Mouse (Mus musculus): ENCODE data around the gene Oxld1. TPM values are rescaled to one million over a fixed set of nuclear protein-coding genes. Genes with fewer than 3 reads are reported as not detected.
A peak's percentile ranks its signal among the peaks of the same experiment; 100 is the strongest.

Oxld1 gene
- total RNA-seq, 2 experiments from 2014 or later, result 6.8 to 7.7 TPM

DNA sequence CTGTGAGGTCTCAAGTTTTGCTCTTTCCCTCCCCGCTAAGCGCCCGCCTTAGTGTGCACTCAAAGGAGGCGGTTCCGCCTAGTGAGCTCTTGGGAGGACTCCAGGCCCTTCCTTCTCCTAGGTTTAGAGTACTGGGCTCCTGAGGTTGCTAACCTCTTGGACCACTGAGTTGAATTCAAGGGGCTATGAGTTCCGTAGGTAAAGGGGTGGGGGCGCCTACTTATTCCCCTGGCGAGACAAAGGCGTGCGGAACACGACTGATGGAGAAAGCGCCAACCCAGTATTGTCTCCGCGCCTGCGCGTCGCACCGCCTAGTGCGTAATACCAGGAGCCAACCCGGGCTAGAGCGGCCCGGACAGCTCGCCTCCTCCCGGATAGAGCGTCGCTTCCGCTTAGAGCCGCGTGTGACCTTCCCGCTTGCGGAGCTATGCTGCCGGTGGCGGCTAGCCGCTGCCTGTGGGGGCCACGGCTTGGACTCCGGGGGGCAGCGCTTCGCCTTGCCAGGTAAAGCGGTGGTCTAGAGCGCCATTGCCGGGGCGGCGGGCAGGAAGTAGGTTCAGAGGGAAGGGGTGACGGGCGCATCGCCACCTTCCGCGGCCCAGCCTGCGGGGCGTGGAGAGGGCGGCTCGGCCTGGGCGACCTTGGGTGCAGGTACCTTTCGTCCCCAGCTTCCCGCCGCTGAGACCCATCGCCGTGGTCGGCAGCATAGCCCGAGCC is 26.6 kb upstream of the Oxld1 start, which contains the start of gene Mrpl12:
Gene Mrpl12 (plus strand): TSS at position 349 of the 717 bp plus-strand sequence.
- peak; percentile 92 for ATAC-seq (ENCODE audit: poor library complexity, severe bottlenecking)

DNA sequence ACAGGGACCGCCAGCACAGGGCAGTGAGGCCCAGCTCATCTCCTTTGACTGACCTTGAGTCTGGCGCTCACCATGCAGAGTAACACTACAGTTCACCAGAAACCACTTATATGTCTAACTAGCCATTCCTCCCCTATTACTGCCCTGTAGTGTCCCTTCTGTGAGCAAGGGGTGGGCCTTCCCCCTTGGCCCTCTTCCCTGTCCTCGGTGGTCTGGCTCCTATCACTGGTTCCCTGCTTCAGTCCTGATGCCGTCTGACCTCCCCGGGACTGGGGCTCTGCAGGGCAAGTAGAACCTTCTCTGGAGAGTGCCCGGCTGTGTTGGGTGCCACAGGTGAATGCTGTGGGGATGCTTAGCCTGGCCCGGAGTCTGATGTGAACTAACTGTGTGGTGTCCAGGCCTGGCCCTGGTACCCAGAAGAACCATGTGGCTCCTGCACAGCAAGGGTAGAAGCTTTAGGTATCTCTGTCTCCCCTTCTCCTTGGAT is 25.6 kb upstream of the Oxld1 start:
- no peak for ATAC-seq (ENCODE audit: poor library complexity, severe bottlenecking)

DNA sequence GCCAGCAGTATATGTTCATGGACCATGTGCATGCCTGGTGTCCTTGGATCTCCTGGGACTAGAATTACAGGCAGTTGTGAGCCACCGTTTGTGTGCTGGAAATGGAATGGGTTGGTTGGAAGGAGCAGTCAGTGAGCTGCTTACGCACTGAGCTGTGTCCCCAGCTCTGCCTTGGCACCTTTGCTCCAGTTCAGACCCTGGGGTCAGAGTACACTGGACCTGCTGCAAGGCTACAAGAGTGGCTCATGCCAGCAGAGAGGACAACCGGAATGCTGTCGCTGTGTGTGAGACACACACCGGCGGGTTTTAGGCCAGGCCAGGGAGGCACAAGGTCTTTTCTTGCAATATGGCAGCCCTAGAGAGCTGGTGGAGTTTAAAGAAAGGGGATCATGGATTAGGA is 14.2 kb upstream of the Oxld1 start:
- no peak for ATAC-seq (ENCODE audit: poor library complexity, severe bottlenecking)

DNA sequence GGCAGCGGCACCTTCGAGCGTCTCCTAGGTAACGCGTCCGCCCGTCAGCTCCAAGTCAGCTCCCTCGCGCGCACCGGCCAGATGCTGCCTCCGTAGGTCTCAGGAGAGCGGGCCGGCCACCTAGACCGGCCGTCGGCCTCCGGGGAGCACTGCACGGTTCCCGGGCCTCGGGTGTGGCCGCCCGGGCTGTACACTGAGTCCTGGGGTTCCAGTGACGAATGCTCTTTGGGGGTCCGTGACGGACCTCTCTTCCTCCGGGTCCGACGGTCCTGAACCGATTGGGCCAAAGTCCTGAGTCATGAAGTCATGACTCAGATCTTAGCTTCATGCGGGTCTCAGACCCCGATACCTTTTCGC is 9.8 kb upstream of the Oxld1 start:
- no peak for ATAC-seq (ENCODE audit: poor library complexity, severe bottlenecking)

DNA sequence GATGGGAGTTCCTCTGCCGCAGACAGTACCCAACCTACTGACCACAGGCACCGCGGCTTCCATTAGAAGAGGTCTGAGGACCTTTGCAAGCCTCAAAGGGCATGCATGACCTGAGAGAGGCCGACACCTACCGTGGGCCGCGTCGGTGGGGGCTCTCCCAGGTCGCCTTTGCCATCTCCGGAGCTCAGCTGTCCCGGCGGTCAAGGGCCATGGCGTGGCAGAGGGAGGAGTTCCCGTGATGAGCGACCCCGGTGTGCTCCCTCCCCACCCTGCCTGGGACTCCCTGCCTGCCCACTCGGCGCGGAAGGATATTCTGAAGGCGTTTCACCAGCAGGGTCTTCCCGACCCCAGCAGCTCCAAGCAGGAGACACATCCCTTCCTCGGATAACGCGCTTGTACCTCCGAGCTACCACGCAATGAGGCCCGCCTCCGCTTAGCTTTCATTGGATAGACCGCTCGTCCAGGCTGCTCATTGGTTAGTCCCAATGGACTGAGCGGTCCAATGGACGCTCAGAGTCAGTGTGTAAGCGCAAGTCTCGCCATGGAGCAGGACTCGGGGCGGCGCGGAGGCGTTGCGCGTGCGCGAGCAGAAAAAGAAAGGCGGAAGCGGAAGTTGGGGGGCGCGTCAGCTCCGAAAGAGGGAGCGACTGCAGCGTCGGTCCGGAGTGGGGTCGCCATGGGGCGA is 9.3 kb upstream of the Oxld1 start, which contains the start of gene Arl16:
Gene Arl16 (minus strand): TSS at position 557 of the 685 bp plus-strand sequence.
- peak; percentile 98 for ATAC-seq (ENCODE audit: poor library complexity, severe bottlenecking)

DNA sequence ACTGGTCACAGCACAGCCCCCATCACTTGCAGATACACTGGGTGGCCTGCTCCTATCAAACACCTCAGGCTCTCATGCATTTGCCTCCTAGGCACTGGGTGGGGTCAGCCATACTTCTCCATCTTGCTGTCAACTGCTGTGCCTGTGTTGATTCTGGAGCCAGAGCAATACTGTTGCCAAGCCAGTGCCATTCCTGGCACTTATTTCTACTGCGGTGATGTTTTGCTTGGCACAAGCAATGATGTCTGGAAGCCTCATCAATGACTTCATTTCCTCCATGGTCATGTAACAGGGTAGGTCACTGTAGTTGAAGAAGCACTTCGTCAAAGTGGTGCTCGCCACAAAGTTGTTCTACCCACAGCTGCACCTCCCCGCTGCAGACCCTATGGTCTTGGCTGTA is 7.7 kb upstream of the Oxld1 start:
- no peak for ATAC-seq (ENCODE audit: poor library complexity, severe bottlenecking)

DNA sequence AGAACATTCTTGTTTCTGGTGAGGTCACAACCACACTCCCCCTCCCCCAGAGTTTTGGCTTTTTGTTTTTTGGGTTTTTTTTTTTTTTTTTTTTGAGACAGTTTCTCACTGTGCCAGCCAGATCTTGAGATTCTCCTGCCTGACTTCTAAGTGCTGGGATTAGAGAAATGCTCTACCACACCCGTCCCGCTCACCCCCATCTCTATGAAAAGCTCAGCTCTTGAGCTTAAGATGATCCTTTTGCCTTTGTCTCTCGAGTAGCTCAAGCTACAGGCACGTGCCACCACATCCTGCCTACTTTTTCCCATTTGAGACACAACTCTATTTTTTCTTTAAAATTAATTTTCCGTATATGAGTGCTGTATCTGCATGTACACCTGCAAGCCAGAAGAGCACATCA is 6.5 kb upstream of the Oxld1 start:
- no peak for ATAC-seq (ENCODE audit: poor library complexity, severe bottlenecking)

DNA sequence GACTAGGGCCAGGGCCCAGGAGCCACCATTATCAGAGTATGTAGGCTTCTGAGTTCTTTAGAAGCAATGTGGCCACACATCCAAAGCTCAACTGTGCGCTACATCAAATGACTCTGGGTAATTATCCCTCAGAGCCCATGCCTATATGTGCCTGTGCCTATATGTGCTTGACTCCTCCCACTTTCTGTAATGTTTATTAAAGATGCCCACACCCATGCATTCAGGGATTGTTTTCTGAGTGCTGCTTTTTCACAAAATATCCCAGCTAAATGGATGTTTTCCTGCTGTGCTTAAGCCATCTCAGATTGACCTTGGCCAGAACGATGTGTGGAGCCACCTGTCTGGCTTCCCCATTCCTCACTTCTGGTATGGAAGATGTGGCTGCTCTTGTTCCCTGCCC is 5.7 kb upstream of the Oxld1 start:
- ATAC-seq (ENCODE audit: poor library complexity, severe bottlenecking), result no peak

DNA sequence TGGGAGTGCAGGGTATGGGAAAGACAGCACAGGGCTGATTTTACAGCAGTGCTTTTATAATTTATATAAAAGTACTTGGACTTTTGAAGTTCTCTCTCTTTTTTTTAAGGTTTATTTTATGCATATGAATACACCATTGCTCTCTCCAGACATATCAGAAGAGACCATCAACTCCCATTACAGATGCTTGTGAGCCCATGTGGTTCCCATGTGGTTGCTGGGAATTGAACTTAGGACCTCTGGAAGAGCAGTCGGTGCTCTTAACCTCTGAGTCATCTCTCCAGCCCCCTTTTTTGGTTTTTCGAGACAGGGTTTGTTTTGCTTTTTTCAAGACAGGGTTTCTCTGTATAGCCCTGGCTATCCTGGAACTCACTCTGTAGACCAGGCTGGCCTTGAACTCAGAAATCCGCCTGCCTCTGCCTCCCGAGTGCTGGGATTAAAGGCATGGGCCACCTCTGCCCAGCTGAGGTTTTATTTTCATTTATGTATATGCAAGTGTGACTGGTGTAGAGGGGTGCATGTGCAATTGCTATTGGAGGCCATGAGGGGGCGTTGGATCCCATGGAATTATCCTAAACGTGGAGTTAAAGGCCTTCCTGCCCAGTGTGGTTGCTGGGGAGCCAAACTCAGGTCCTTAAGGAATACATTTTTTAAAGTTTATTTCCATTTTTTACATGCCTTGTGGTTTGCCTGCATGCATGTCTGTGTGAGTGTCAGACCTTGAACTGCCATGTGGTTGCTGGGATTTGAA is 1.2 kb upstream of the Oxld1 start:
- no peak for ATAC-seq (ENCODE audit: poor library complexity, severe bottlenecking)

DNA sequence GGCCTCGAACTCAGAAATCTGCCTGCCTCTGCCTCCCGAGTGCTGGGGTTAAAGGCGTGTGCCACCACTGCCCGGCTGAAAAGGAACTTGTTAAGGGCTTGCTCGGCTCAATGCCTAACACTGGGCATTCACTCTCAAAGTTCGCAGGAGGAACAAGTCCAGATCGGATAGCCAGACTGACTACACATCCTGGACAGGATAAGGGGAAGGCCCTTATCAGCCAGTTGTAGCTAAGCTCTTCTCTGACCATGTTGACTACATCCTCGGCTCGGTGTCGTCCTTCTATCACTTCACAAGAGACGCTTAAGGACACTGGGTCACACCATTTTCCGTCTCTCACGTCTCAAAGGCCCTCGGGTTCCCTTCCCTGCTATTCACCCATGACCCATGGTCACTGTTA is 498 bp downstream of the Oxld1 start:
- ATAC-seq (ENCODE audit: poor library complexity, severe bottlenecking), result peak; percentile 34; the same call in 1 of the 2 replicates

DNA sequence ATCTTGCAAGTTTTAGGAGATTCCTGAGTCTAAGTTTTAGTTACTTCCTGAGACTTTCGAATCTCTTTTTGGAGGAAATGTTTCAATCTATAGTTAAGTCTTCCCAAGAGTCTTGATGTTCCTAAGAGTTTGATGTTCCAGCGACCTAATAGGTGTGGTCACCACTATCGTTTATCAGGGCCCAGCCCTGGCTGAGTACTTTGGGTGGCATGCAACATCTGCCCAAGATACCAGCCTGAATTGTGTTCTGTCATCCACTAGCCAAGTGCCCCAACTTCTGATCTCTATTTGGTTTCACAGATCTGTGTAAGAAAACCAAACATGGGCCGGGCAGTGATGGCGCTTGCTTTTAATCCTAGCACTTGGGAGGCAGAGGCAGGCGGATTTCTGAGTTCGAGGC is 2.5 kb downstream of the Oxld1 start:
- ATAC-seq (ENCODE audit: poor library complexity, severe bottlenecking), result no peak

DNA sequence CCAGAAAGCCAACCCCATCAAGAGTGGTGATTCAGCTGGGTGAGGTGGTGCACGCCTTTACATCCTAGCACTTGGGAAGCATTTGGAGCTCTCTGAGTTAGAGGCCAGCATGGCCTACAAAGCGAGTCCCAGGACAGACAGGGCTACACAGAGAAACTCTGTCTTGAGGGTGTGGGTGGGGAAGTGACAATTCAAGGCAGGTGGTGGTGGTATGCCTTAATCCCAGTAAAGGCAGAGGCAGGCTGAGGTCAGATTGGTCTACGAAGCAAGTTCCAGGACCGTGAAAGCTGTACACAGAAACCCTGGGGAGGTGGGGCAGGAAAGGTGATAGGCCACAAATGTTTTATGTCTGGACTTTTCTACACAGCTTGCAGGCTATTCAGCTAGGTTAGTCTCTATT is 2.9 kb downstream of the Oxld1 start:
- no peak for ATAC-seq (ENCODE audit: poor library complexity, severe bottlenecking)

DNA sequence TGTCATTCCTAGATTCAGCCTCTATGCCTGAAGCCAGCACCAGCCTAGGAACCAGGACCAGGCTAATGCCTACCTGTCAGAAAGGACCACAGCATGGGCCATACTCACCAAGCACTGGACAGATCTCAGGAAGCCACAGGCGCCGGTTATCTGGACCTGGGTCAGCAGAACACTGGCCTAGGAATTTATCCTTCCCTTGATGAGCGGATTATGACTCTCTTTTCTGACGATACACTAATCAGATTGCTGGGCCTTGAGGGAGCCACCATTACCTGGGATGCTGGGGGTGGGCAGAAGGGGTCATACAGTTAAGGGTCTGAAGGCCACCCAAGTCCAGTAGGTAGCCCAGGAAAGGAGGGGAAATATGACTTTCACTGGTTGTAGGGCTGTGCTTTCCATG is 4.6 kb downstream of the Oxld1 start, which contains the start of gene Pde6g:
Gene Pde6g (minus strand): TSS at position 195 of the 400 bp plus-strand sequence.
- no peak for ATAC-seq (ENCODE audit: poor library complexity, severe bottlenecking)

DNA sequence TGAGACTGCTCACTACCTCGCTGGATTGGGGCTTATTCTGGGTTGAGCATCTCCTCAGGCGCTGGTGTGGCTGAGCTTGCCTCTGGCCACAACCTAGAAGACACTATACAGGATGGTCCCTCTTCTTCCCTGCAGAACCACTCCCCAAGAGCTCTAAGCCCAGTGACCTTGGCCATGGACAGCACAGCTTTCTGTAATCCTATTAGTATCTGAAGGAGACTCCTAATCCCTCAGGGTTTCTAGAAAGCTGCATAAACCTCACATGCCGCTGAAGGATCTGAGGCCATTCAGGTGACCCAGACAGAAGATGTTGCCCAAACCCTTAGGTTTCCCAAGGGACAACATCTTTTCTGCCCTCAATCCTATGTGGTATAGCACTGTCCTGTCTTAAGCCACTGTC is 5.6 kb downstream of the Oxld1 start:
- ATAC-seq (ENCODE audit: poor library complexity, severe bottlenecking), result no peak

DNA sequence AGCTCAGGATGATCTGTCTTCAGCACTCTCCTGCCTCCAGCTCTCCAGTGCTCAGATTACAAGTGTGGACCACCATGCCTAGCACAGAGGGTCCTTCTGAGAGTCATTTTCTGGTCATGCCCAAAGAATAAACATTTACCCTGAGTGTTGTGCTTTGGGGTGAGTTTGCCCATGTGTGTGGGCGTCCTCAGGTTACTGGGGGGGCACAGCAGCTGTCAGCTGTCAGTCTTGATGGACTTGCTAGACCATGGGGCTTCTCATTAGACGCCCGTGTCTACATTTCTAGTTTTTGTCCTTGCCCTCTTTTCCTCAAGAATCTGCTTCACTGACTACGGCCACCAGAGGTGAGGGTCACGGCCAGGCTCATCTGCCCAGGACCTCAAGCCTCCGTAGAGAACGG is 10.7 kb downstream of the Oxld1 start:
- no peak for ATAC-seq (ENCODE audit: poor library complexity, severe bottlenecking)

DNA sequence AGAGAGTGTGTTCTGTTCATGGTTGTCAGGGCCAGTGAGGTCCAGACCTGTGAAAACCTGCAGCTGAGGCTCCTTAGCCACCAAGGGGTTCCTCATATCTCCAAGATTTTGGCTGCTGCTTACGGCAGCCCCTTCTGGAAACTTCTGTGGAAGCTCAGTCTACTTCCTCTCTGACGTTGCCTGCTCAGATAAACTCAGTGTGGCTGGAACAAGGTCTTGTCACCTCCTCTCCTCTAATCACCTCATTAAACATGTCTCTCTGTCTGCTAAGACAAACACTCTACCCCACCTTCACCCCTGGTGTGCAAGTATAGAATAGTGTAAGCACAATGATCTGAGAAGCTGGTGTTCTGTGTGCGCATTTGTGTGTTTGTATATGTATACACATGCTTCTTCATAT is 12.4 kb downstream of the Oxld1 start:
- no peak for ATAC-seq (ENCODE audit: poor library complexity, severe bottlenecking)

DNA sequence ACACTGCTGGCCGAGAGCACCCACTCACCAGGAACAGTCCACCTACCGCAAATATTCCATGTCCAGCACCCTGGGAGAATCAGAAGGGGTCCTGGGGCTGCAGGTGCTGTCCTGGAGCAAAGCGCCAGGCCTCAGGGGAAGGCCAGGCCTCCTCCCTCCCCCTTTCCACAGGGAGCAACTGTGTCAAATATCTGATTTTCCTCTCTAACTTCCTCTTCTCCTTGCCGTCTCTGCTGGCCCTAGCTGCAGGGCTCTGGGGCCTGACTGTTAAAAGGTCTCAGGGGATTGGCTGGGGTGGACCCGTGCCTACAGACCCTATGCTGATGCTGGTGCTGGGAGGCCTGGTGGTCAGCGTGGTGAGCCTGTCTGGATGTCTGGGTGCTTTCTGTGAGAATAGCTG is 13.8 kb downstream of the Oxld1 start:
- no peak for ATAC-seq (ENCODE audit: poor library complexity, severe bottlenecking)

DNA sequence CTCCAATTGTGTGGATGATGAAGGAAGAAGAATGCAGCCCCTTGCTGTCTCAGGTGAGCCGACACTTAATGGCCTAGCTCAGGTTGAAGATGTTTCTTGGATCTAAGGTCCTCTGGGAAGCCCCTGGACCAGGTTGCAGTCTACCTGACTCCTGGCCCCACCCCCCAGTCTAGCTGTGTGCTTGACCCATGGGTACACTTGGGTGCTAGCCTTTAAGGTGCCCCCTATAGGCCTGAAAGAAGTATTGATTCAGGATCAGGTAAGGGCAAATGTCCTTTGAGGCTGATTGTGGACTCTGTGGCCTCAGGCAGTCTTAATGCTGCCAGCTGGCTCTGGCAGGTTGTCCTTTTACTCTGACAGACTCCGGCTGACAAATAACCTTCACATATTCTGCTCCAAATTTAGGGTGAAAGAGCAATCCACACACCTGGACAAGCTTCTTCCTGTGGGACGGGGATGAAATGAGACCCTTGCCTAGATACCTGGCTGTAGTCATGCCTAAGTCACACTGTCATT is 15.0 kb downstream of the Oxld1 start:
- no peak for ATAC-seq (ENCODE audit: poor library complexity, severe bottlenecking)

DNA sequence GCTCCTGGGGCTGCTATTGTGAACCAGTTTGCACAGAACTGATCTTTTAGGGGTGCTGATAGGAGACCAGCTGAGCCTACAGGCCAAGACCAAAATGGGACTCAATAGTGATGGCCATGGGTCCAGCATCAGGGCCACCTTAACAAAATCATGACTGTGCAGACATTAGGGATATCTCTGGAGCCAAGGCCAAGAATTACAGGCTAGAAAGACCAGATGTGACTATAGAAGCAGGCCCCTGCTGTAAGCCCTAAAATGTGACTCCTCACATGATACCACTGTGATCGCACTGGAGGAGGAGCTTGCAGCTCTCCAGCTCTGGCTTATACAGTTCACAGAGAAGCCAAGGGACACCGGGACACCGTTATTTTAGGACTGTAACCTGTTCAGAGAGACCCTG is 15.5 kb downstream of the Oxld1 start, which contains the start of gene Tspan10:
Gene Tspan10 (plus strand): TSS at position 301 of the 400 bp plus-strand sequence.
- no peak for ATAC-seq (ENCODE audit: poor library complexity, severe bottlenecking)

DNA sequence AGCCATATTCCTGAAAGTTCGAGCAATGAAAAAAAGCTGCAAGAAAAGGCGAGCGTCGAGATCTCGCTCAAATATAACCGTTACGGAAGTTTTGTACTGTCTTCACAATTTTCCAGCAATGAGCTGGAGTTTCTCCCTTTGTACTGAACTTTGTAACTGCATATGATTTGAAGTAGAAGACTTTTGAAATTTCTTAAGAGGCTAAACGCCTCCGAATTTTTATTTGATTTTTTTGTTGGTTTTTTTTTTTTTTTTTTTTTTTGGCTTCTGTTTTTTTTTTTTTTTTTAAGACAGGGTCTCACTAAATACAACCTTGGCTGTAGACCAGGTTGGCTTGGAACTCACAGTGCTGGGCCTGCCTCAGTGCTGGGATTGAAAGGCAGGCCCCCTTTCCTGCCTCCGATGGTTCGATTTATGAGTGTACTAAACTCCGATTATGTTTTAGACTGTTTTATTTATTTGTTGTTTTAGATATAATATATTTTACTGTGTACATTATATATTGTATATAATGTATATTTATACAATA is 19.9 kb downstream of the Oxld1 start:
- ATAC-seq (ENCODE audit: poor library complexity, severe bottlenecking), result no peak

Data from megakaryocyte, adult 5-6 weeks (primary cell).